Mouse (Mus musculus) stomach, postnatal 0 days (tissue): ENCODE results near the gene Asb15. TPM values are rescaled to one million over a fixed set of nuclear protein-coding genes. Genes with fewer than 3 reads are reported as not detected.

Source experiments
- ATAC-seq: fragments of 200-750 bp; cut with Nextera tagmentation; 2 replicates; pipeline ENCODE4 v1.8.0; 2017; ENCODE audit not compliant: low FRiP score, low TSS enrichment
- DNase-seq: peaks from one replicate; pipeline ENCODE4 v3.0.0-alpha.2; 2016; ENCODE audit warnings: low spot score
- H3K27ac ChIP-seq: fragments of 300-500 bp; sonication (generic); replicated peaks from 2 replicates; pipeline ENCODE4 v1.5.1; 2014; ENCODE audit warnings: mild to moderate bottlenecking, control low read depth
- H3K27me3 ChIP-seq: fragments of 300-500 bp; sonication (generic); 2 replicates; pipeline ENCODE4 v1.6.1; 2014; ENCODE audit warnings: low read length; ENCODE audit not compliant: control insufficient read depth, insufficient read depth
- H3K36me3 ChIP-seq: fragments of 300-500 bp; sonication (generic); 2 replicates; pipeline ENCODE4 v1.6.1; 2014; ENCODE audit warnings: low read length, mixed read lengths; ENCODE audit not compliant: control insufficient read depth, insufficient read depth
- H3K4me1 ChIP-seq: fragments of 300-500 bp; sonication (generic); replicated peaks from 2 replicates; pipeline ENCODE4 v1.6.1; 2014; ENCODE audit warnings: antibody characterized with exemption; ENCODE audit not compliant: control insufficient read depth, insufficient read depth
- H3K4me2 ChIP-seq: fragments of 300-500 bp; sonication (generic); replicated peaks from 2 replicates; pipeline ENCODE4 v1.6.1; 2014; ENCODE audit warnings: low read depth, mild to moderate bottlenecking, control low read depth, moderate library complexity
- H3K4me3 ChIP-seq: fragments of 300-500 bp; sonication (generic); 2 replicates; pipeline ENCODE4 v1.5.1; 2014; ENCODE audit warnings: low read depth, low read length, control low read depth
- H3K9ac ChIP-seq: fragments of 300-500 bp; sonication (generic); 2 replicates; pipeline ENCODE4 v1.6.1; 2014; ENCODE audit warnings: mild to moderate bottlenecking, low read length, control low read depth, mixed read lengths
- H3K9me3 ChIP-seq: fragments of 300-500 bp; sonication (generic); 2 replicates; pipeline ENCODE4 v1.6.1; 2016; ENCODE audit warnings: low read length; ENCODE audit not compliant: control insufficient read depth
- CTCF ChIP-seq: IDR thresholded peaks from 2 replicates; pipeline ENCODE4 v1.5.1; 2016; ENCODE audit warnings: antibody characterized with exemption, low read depth, mild to moderate bottlenecking, moderate library complexity
- EP300 ChIP-seq: optimal IDR thresholded peaks from 2 replicates; pipeline ENCODE3; 2016; ENCODE audit warnings: antibody characterized with exemption
- WGBS: fragments of 180-500 bp; shearing (Covaris S2); extraction: QIAGEN DNeasy Blood & Tissue Kit; methylation state at CpG from one replicate; pipeline ENCODE4 v1.1.7; 2014; 5-methylcytosine and 5-hydroxymethylcytosine counted together
- polyA plus RNA-seq: library from polyadenylated mRNA; unstranded; fragments of >200 nt; fragmentation: Nextera tagmentation; extraction: Ambion mirVana; gene quantifications from 2 replicates; pipeline ENCODE4 v1.2.1, GENCODE M21; 2015

Gene Asb15
- polyA plus RNA-seq = 0.04 and 0.06 TPM in 2 replicates

DNA sequence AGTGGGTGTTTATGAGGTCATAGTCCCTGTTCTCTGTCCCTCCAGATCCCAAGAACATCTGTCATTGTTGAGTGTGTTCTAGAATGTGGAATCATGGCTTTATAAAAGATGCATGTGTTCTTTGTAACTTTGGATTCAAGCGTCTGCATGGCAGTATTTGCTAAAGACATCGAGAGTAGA, at the start of gene Asb15:
TSS of gene Asb15 (plus strand) at position 81 of the 180 bp plus-strand sequence.
- WGBS = 31% methylated on average over 2 of the region's 2 CpGs
- H3K27me3 ChIP-seq = no peaks in the 10 kb centered on the region
- DNase-seq = no peak
- ATAC-seq = no peak; the same call in 1 of the 2 replicates
- peak within 1 kb of the TSS; percentile 63 for H3K4me3 ChIP-seq
- TF ChIP-seq EP300 (no peak), CTCF (no peak)
- peak within 1 kb of the TSS; percentile 41; the same call in 1 of the 2 replicates for H3K27ac ChIP-seq
- H3K9me3 ChIP-seq = no peaks in the 10 kb centered on the region
- peaks cover 4% of the 10 kb centered on the region for H3K4me1 ChIP-seq
- H3K36me3 ChIP-seq = no peaks in the 10 kb centered on the region
- peak within 1 kb of the TSS; percentile 72 for H3K9ac ChIP-seq
- peak within 1 kb of the TSS; percentile 88 for H3K4me2 ChIP-seq

- WGBS = 69% methylated on average over 5 of the region's 5 CpGs
- DNase-seq = no peak
- ATAC-seq = no peak
These were observed 41.4 kb upstream of the Asb15 start for GRCm38 (mm10) chr6:24486530-24486929.

DNA sequence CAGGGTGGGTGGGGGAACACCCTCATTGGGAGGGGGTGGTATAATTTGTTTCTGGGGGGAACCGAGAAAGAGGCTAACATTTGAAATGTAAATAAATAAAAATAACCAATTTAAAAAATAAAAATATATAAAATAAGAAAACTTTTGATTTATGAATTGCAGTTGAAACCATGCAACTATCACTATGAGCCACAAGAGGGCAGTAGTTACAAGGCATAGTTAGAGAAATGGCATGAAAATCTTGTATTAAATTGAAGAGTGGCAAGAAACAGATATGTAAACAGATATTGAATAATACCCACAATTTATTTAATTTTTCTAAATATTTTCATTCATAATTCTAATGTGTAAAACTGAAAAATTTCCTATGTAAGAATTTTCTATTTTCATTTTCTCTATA, 37.6 kb upstream of the Asb15 start:
- Histone ChIP-seq H3K4me2 (no peak overlapping the region), H3K9ac (no peak overlapping the region), H3K27me3 (no peaks in the 10 kb centered on the region), H3K27ac (no peak overlapping the region), H3K4me3 (no peak overlapping the region), H3K9me3 (no peaks in the 10 kb centered on the region), H3K36me3 (no peaks in the 10 kb centered on the region), H3K4me1 (no peaks in the 10 kb centered on the region)
- DNase-seq = no peak
- TF ChIP-seq CTCF (peak; percentile 75), EP300 (no peak)
- ATAC-seq = no peak
- 9% methylated on average over 1 of the region's 1 CpGs for WGBS

More at GRCm38 (mm10) chr6:24486530-24486929, 41.4 kb upstream of the Asb15 start:
- Histone ChIP-seq H3K36me3 (no peaks in the 10 kb centered on the region), H3K27me3 (no peaks in the 10 kb centered on the region), H3K9me3 (no peaks in the 10 kb centered on the region), H3K9ac (no peak overlapping the region), H3K4me1 (no peaks in the 10 kb centered on the region), H3K4me2 (no peak overlapping the region), H3K27ac (no peak overlapping the region), H3K4me3 (no peak overlapping the region)
- TF ChIP-seq CTCF (no peak), EP300 (no peak)

DNA sequence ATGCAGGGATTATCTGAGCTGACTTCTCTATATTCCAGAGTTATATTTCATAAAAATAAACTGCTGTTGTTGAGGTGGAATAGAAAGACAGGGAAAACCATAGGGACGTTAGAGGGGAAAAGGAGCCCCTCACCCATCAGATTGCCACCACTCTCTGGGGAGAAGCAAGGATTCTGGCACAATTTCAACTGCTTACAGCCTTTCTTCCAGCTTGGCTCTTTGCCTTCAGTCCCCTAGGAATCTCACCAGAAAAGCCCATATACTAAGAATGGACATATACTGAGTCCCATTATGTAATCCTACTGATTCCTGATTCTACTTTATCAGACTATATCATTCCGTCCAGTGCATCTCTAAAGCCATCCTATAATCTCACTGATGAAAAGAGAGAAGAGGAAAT, 23.8 kb upstream of the Asb15 start:
- no peak for TF ChIP-seq EP300
- no peak for TF ChIP-seq CTCF
- DNase-seq (no peak), ATAC-seq (no peak)
- no peak overlapping the region for H3K9ac ChIP-seq
- H3K36me3 ChIP-seq = no peaks in the 10 kb centered on the region
- no peak overlapping the region for H3K4me2 ChIP-seq
- H3K27ac ChIP-seq = no peak overlapping the region
- no peak overlapping the region for H3K4me3 ChIP-seq
- H3K27me3 ChIP-seq = no peaks in the 10 kb centered on the region
- 78% methylated on average over 2 of the region's 2 CpGs for WGBS
- H3K9me3 ChIP-seq = no peaks in the 10 kb centered on the region
- H3K4me1 ChIP-seq = no peaks in the 10 kb centered on the region

DNA sequence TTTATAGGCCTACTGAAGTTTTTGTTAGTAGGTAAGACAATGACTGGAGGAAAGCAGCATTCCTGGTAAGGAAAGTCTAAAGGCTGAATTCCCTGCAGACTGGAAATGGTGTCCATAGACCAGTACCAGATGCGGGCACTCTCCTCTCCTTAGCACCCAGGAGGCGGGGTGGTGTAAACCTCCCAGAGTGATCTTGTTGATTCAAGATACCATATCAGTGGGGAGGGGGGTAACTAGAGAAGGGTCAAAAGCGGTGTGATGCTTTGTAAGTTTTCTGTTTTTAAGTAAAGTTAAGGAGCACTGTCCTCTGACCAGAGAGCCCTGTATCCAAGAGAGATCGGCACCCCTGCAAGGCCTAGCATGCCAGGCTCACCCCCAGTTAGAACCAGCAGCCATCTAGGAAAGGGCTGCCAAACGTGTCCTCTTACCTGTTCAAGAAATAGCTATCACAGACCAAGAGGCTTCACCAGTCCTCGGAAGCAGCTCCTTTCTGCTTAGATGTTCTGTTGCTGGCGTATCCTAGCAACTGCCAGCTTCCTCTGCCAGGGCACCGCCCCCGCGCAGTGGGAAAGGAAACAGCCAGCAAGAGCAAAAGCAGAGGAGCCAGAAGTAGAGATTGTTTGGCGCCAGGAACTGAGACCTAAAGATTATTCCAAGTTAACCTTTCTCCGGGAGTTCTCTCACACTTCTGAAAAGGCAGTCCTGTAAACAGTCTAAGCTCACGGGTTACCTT, 13.2 kb upstream of the Asb15 start, which contains the start of gene Iqub:
TSS of gene Iqub (minus strand) at position 516 of the 733 bp plus-strand sequence.
- Histone ChIP-seq H3K4me2 (peak within 1 kb of the TSS; percentile 23), H3K36me3 (no peaks in the 10 kb centered on the region; the same call in 1 of the 2 replicates), H3K27ac (no peak within 1 kb of the TSS), H3K9me3 (no peaks in the 10 kb centered on the region), H3K4me1 (no peaks in the 10 kb centered on the region), H3K9ac (peak within 1 kb of the TSS; percentile 8; the same call in 1 of the 2 replicates), H3K27me3 (no peaks in the 10 kb centered on the region), H3K4me3 (no peak within 1 kb of the TSS)
- 20% methylated on average over 13 of the region's 13 CpGs for WGBS
- ATAC-seq (peak; percentile 75), DNase-seq (peak; percentile 74)
- no peak for TF ChIP-seq EP300
- 0 out of 2 replicates have a peak, but pooled peaks have one; percentile 15 for TF ChIP-seq CTCF

DNA sequence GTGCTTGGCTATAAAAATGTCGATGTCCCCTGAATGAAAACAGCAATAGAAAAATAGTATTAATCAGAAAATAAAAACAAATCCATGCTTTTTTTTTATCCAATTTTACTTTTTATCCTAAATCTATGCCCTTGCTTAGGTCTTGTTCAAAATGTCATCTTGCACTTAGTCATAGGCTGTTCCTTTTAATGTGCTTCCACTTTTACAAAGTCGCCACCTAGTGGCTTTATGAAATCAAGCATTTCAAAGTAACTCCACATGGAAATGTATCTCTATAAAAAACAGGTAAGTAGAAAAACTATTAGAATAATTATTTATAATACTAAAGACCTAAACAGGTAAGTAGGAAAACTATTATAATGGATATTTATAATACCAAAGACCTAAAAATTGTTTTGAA, 11.7 kb upstream of the Asb15 start:
- Histone ChIP-seq H3K36me3 (peaks cover 4% of the 10 kb centered on the region; the same call in 1 of the 2 replicates), H3K4me2 (no peak overlapping the region), H3K4me3 (no peak overlapping the region), H3K27me3 (no peaks in the 10 kb centered on the region), H3K9me3 (no peaks in the 10 kb centered on the region), H3K27ac (no peak overlapping the region), H3K9ac (no peak overlapping the region), H3K4me1 (no peaks in the 10 kb centered on the region)
- TF ChIP-seq CTCF (peak; percentile 80), EP300 (no peak)
- 47% methylated on average over 2 of the region's 2 CpGs for WGBS
- no peak for DNase-seq
- no peak for ATAC-seq
